In the genomic region with DNA sequence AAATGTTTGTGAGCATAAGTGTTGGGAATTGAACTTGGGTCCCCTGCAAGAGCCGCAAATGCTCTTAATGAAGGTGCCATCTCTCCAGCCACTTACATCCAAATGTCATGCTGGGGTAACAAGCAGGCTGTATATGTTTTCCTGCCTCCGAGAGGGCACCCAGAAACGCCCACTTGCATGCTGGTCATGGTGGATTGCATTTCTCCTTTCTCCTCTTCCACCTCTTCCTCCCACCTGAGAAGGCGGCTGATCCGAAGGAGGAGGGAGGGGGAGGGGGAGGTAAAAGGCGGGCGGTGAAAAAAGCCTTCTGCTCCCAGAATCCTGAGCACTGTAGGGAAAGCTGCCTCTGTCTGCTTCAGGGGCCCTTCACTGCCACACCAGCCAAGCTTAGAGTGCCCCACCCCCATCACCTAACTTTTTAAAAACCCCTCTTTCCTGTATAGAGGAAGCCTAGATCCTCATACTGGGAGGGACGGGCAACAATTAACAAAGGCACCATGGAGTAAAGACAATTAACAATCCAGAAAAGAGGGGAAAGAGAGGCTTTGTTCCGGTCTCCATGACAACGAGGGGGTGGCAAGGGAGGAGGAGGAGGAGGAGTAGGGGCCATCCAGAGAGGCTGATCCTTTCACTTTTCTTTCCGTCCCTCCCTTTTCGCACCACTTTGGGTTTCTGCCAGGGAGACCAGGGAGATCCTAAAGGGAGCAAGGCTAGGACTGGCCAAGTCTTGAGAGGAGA, we compare ENCODE assay signal across 8 mouse cellular contexts. TPM values are rescaled to one million over a fixed set of nuclear protein-coding genes. Genes with fewer than 3 reads are reported as not detected.
DNase-seq lines count a peak whose midpoint lies in the region; ATAC-seq and TF ChIP-seq lines count a peak whose summit lies in the region.

No protein-coding gene starts in this region.

- peak overlapping the region; percentile 64 for H3K4me3 ChIP-seq in gastrocnemius, adult 2 months
- peak overlapping the region; percentile 25 for H3K4me3 ChIP-seq in embryonic facial prominence, embryonic 14.5 days (ENCODE audit: low read depth, low read length)
- H3K4me3 ChIP-seq in hindbrain, embryonic 12.5 days = no peak overlapping the region
- H3K4me3 ChIP-seq in midbrain, embryonic 10.5 days = peak overlapping the region; percentile 40
- peak overlapping the region; percentile 39 for H3K4me3 ChIP-seq in stomach, embryonic 16.5 days (replicated peaks; ENCODE audit: low read length)

- intact Hi-C loops in gastrocnemius, adult 2 months (cut with DNase I) = no loop called here

- peak overlapping the region; percentile 58 for H3K9ac ChIP-seq in embryonic facial prominence, embryonic 14.5 days (ENCODE audit: low read depth, low read length)
- peak overlapping the region; percentile 46 for H3K9ac ChIP-seq in hindbrain, embryonic 12.5 days
- peak overlapping the region; percentile 36 for H3K9ac ChIP-seq in stomach, embryonic 16.5 days (ENCODE audit: low read length)

- peak overlapping the region; percentile 54 for H3K4me2 ChIP-seq in embryonic facial prominence, embryonic 14.5 days (ENCODE audit: low read depth, low read length)
- H3K4me2 ChIP-seq in hindbrain, embryonic 12.5 days (replicated peaks) = peak overlapping the region; percentile 41
- peak overlapping the region; percentile 55 for H3K4me2 ChIP-seq in stomach, embryonic 16.5 days (ENCODE audit: low read depth, low read length)

- peak overlapping the region; percentile 64 for H3K27ac ChIP-seq in gastrocnemius, adult 2 months
- peak overlapping the region; percentile 58 for H3K27ac ChIP-seq in embryonic facial prominence, embryonic 14.5 days (replicated peaks; ENCODE audit: low read depth, low read length)
- peak overlapping the region; percentile 67 for H3K27ac ChIP-seq in hindbrain, embryonic 12.5 days
- peak overlapping the region; percentile 90 for H3K27ac ChIP-seq in midbrain, embryonic 10.5 days (replicated peaks)
- H3K27ac ChIP-seq in stomach, embryonic 16.5 days (ENCODE audit: low read length) = no peak overlapping the region

- H3K9me3 ChIP-seq in embryonic facial prominence, embryonic 14.5 days (ENCODE audit: control insufficient read depth, low read length) = peaks cover 12% of the 10 kb centered on the region; the same call in 1 of the 2 replicates
- H3K9me3 ChIP-seq in hindbrain, embryonic 12.5 days (replicated peaks) = peaks cover 12% of the 10 kb centered on the region; the same call in 1 of the 2 replicates
- peaks cover 13% of the 10 kb centered on the region; the same call in 1 of the 2 replicates for H3K9me3 ChIP-seq in midbrain, embryonic 10.5 days (replicated peaks)
- H3K9me3 ChIP-seq in stomach, embryonic 16.5 days (replicated peaks; ENCODE audit: control insufficient read depth, low read length) = peaks cover 12% of the 10 kb centered on the region

- H3K36me3 ChIP-seq in embryonic facial prominence, embryonic 14.5 days (ENCODE audit: control insufficient read depth, insufficient read depth, low read length) = no peaks in the 10 kb centered on the region
- no peaks in the 10 kb centered on the region for H3K36me3 ChIP-seq in hindbrain, embryonic 12.5 days
- peaks cover 7% of the 10 kb centered on the region; the same call in 1 of the 2 replicates for H3K36me3 ChIP-seq in midbrain, embryonic 10.5 days
- no peaks in the 10 kb centered on the region for H3K36me3 ChIP-seq in stomach, embryonic 16.5 days (ENCODE audit: control insufficient read depth, insufficient read depth, low read length)

- TF ChIP-seq CTCF in gastrocnemius, adult 2 months (IDR thresholded peaks at IDR 0.05) = no peak

- DNase-seq in gastrocnemius, adult 2 months = peak; percentile 61
- DNase-seq in gastrocnemius, postnatal 25 days = no peak
- peak; percentile 71 for DNase-seq in embryonic facial prominence, embryonic 14.5 days (ENCODE audit: low spot score)
- DNase-seq in layer of hippocampus, postnatal 14 days (ENCODE audit: low spot score in 2 of 2) = peak; percentile 36 to 43
- peak; percentile 83 for DNase-seq in midbrain, embryonic 10.5 days (ENCODE audit: low spot score)
- no peak for DNase-seq in thymus, postnatal 25 days

- WGBS in embryonic facial prominence, embryonic 14.5 days = 8% methylated on average over 12 of the region's 12 CpGs
- 13% methylated on average over 9 of the region's 12 CpGs for WGBS in hindbrain, embryonic 12.5 days
- WGBS in midbrain, embryonic 10.5 days = 6% methylated on average over 12 of the region's 12 CpGs
- 16% methylated on average over 11 of the region's 12 CpGs for WGBS in stomach, embryonic 16.5 days

- ATAC-seq in embryonic facial prominence, embryonic 14.5 days (ENCODE audit: low read depth) = peak; percentile 83
- ATAC-seq in hindbrain, embryonic 12.5 days (ENCODE audit: low FRiP score) = peak; percentile 86
- peak; percentile 43; the same call in 1 of the 2 replicates for ATAC-seq in stomach, embryonic 16.5 days (ENCODE audit: insufficient read depth, low FRiP score)

- peaks cover 4% of the 10 kb centered on the region; the same call in 1 of the 2 replicates for H3K4me1 ChIP-seq in embryonic facial prominence, embryonic 14.5 days (ENCODE audit: control insufficient read depth, insufficient read depth, low read length)
- peaks cover 36% of the 10 kb centered on the region for H3K4me1 ChIP-seq in hindbrain, embryonic 12.5 days
- H3K4me1 ChIP-seq in midbrain, embryonic 10.5 days = peaks cover 68% of the 10 kb centered on the region
- peaks cover 9% of the 10 kb centered on the region; the same call in 1 of the 2 replicates for H3K4me1 ChIP-seq in stomach, embryonic 16.5 days (ENCODE audit: control insufficient read depth, insufficient read depth, low read length)

- H3K27me3 ChIP-seq in embryonic facial prominence, embryonic 14.5 days (replicated peaks; ENCODE audit: control insufficient read depth, insufficient read depth, low read length) = no peaks in the 10 kb centered on the region
- H3K27me3 ChIP-seq in hindbrain, embryonic 12.5 days = no peaks in the 10 kb centered on the region
- no peaks in the 10 kb centered on the region for H3K27me3 ChIP-seq in midbrain, embryonic 10.5 days (ENCODE audit: low read depth, poor library complexity, severe bottlenecking)
- no peaks in the 10 kb centered on the region for H3K27me3 ChIP-seq in stomach, embryonic 16.5 days (ENCODE audit: control insufficient read depth, insufficient read depth, low read length)

RNA-seq across cellular contexts. Expression of gene Sox13, which starts 10.0 kb away (rescaled TPM):
- total RNA-seq in gastrocnemius, adult 2 months (2021) = 10 to 100 TPM in 1 of 2 experiments, 1 to 10 TPM in 1; 8.9 to 12.4 TPM
- 1 to 10 TPM; 7.8 to 8.0 TPM for total RNA-seq in gastrocnemius, postnatal 25 days (2021)
- 5.4 and 6.6 TPM in 2 replicates for polyA plus RNA-seq in embryonic facial prominence, embryonic 14.5 days (2014; fragmentation: Nextera tagmentation; extraction: Ambion mirVana)
- 17.5 and 19.2 TPM in 2 replicates for polyA plus RNA-seq in hindbrain, embryonic 12.5 days (2016; fragmentation: Nextera tagmentation; extraction: Ambion mirVana)
- 10 to 100 TPM; 11.3 to 11.5 TPM for total RNA-seq in layer of hippocampus, postnatal 14 days (2021)
- polyA plus RNA-seq in midbrain, embryonic 10.5 days (2016; fragmentation: Nextera tagmentation; extraction: Ambion mirVana) = 28.5 and 32.0 TPM in 2 replicates
- 5.2 and 5.6 TPM in 2 replicates for polyA plus RNA-seq in stomach, embryonic 16.5 days (2015; fragmentation: Nextera tagmentation; extraction: Ambion mirVana)

Comparison
In these comparisons a context has a peak if more than half of its experiments do, and no peak if none do; other contexts are left out.
1. DNase-seq: peak in gastrocnemius, adult 2 months (single experiment), embryonic facial prominence, embryonic 14.5 days (single experiment), layer of hippocampus, postnatal 14 days (2 of 2) and midbrain, embryonic 10.5 days (single experiment); none in gastrocnemius, postnatal 25 days (single experiment) and thymus, postnatal 25 days (single experiment).
2. Peak in every context shown above with its lines, with median percentiles within 50 percentile points of each other: ATAC-seq, H3K4me2 ChIP-seq and H3K9ac ChIP-seq.